Mouse (Mus musculus) heart, embryonic 11.5 days (tissue): ENCODE measurements at regions not wholly inside any gene's neighbourhood (a gene's known extent, or its start where the extent isn't known, plus 50 kb on each side); places are given as distances from the start of the nearest gene placed in this dataset.
"Not testable (repeated sequence)": the region's sequence is repeated elsewhere in the genome, so short reads cannot be mapped to it uniquely, and the experiment has no call there.

Experiments used
- ATAC-seq: fragments of 200-750 bp; cut with Nextera tagmentation; replicated peaks from 2 replicates; pipeline ENCODE4 v1.8.0; 2017; ENCODE audit warnings: moderate library complexity; ENCODE audit not compliant: insufficient number of reproducible peaks, low FRiP score, low TSS enrichment
- H3K27ac ChIP-seq: fragments of 300-500 bp; sonication (generic); 2 replicates; pipeline ENCODE4 v1.5.1; 2014; ENCODE audit warnings: mild to moderate bottlenecking, low read depth, low read length
- H3K27me3 ChIP-seq: fragments of 300-500 bp; sonication (generic); 2 replicates; pipeline ENCODE4 v1.6.1; 2014; ENCODE audit warnings: mild to moderate bottlenecking, low read length, mixed read lengths; ENCODE audit not compliant: control insufficient read depth, insufficient read depth
- H3K36me3 ChIP-seq: fragments of 300-500 bp; sonication (generic); 2 replicates; pipeline ENCODE4 v1.6.1; 2014; ENCODE audit warnings: mild to moderate bottlenecking, low read length, moderate library complexity, mixed read lengths; ENCODE audit not compliant: control insufficient read depth, insufficient read depth
- H3K4me1 ChIP-seq: fragments of 300-500 bp; sonication (generic); 2 replicates; pipeline ENCODE4 v1.6.1; 2014; ENCODE audit warnings: low read length; ENCODE audit not compliant: control insufficient read depth, insufficient read depth
- H3K4me2 ChIP-seq: fragments of 300-500 bp; sonication (generic); 2 replicates; pipeline ENCODE4 v1.6.1; 2014; ENCODE audit warnings: mild to moderate bottlenecking, moderate library complexity
- H3K4me3 ChIP-seq: fragments of 300-500 bp; sonication (generic); 2 replicates; pipeline ENCODE4 v1.5.1; 2014; ENCODE audit warnings: low read depth, low read length
- H3K9ac ChIP-seq: fragments of 300-500 bp; sonication (generic); 2 replicates; pipeline ENCODE4 v1.6.1; 2014; ENCODE audit warnings: mild to moderate bottlenecking, low read depth, low read length, moderate library complexity
- H3K9me3 ChIP-seq: fragments of 300-500 bp; sonication (generic); replicated peaks from 2 replicates; pipeline ENCODE4 v1.6.1; 2016; ENCODE audit warnings: low read length; ENCODE audit not compliant: control insufficient read depth
- WGBS: fragments of 180-500 bp; shearing (Covaris S2); extraction: QIAGEN DNeasy Blood & Tissue Kit; methylation state at CpG from one replicate; pipeline ENCODE4 v1.1.7; 2014; ENCODE audit not compliant: insufficient replicate concordance; 5-methylcytosine and 5-hydroxymethylcytosine counted together

DNA sequence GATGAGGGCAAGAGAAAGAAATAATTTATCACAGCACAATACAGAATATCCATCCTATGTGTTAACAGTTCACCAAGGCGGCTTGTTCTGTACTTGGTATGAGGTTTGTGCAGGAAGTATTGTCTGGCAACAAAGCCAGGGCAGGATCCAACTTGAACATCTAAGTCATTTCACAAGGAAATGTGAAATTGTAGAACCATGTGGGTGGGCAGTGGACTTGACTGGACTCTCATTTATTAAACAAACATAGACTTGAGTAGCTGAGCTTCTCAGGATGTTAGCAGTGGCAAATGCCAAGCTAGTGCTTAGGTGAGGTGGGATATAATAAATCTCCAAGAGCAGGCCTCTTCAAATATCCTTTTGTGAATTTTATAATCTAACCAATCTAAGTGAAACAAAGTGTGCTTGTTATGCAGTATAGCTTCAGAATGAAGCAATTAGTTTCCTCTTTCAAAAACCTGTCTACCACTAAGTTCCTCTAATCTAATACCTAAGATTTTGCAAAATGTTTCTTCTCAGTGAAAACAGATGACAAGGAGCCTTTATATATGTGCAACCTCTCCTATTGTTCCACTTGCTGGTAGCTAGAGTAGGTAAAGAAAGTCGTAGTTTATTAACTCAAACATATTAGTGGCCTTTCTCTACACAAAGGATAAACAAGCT, 694.4 kb downstream of the Crisp4 start:
- H3K9me3 ChIP-seq, result no peaks in the 10 kb centered on the region
- H3K27me3 ChIP-seq, result no peaks in the 10 kb centered on the region
- ATAC-seq, result no peak
- no peak overlapping the region for H3K27ac ChIP-seq
- H3K4me1 ChIP-seq, result no peaks in the 10 kb centered on the region
- H3K36me3 ChIP-seq, result no peaks in the 10 kb centered on the region
- H3K4me3 ChIP-seq, result no peak overlapping the region
- no peak overlapping the region for H3K9ac ChIP-seq
- no peak overlapping the region for H3K4me2 ChIP-seq
- WGBS, result 74% methylated on average over 2 of the region's 2 CpGs

DNA sequence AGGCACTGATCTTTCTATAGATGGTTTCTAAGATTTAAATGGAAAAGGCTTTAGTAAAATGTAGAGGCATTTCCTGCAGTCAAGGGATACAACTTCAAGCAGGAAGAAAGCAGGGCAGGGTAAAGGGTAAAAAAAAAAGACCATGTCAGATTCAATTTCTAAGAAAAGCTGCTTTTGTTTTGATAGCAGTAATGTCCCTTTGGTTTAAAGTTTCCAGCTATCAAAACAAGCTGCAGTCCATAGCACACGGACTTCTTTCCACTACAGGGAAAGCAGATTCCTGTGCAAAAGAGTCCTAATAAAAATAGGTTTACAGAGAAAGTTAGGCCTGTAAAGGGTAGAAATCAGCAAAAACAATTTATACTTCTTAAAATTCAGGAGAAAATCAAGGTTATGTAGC, 695.0 kb downstream of the Crisp4 start:
- H3K9me3 ChIP-seq, result no peaks in the 10 kb centered on the region
- WGBS, result 32% methylated on average over 1 of the region's 1 CpGs
- no peak overlapping the region for H3K4me2 ChIP-seq
- 0 out of 2 replicates have a peak overlapping the region, but pooled peaks have one; percentile 29 for H3K27ac ChIP-seq
- no peak for ATAC-seq
- no peak overlapping the region for H3K4me3 ChIP-seq
- no peaks in the 10 kb centered on the region for H3K36me3 ChIP-seq
- no peaks in the 10 kb centered on the region for H3K4me1 ChIP-seq
- H3K9ac ChIP-seq, result no peak overlapping the region
- H3K27me3 ChIP-seq, result no peaks in the 10 kb centered on the region

DNA sequence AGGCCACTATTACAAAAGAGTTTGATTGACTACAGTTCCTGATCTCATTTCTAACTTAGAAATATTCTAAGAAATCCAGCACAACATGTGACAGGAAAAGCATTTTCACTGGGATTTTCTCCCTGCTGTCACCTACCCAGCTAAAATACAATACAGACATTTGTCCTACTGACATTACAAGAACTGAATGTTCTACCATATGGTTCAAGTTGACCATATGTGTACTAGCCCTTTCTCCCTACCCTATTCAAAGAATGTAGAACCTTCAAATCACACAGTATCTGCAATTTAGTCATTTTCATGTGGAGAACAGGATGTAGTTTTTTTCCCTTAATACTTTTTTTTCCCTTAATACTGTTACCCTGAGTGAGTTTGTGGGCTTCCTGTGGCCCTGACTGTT, 695.4 kb downstream of the Crisp4 start:
- H3K27me3 ChIP-seq, result no peaks in the 10 kb centered on the region
- H3K4me2 ChIP-seq, result no peak overlapping the region
- H3K9me3 ChIP-seq, result no peaks in the 10 kb centered on the region
- H3K9ac ChIP-seq, result no peak overlapping the region
- H3K36me3 ChIP-seq, result no peaks in the 10 kb centered on the region
- ATAC-seq, result no peak
- no peak overlapping the region for H3K4me3 ChIP-seq
- H3K27ac ChIP-seq, result 0 out of 2 replicates have a peak overlapping the region, but pooled peaks have one; percentile 29
- no peaks in the 10 kb centered on the region for H3K4me1 ChIP-seq

DNA sequence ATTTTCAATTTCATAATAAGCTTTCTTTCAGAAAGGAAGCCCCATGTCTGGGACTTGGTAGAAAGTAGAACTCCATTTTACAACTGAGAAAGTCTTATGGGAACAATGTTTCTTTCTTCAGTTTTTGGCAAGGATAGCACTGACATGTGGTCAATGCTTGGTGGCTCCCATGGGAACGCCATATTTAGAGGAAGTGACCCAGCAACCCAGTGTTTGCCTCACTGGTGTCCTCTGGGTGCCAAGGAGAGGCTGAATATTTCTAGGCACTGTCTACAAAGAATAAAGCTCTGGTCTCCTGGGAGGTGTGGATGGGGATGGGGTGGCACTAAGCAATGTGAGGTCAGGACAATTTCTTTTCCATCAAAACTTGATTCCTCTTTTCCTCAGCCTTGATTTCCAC, 696.4 kb downstream of the Crisp4 start:
- H3K4me1 ChIP-seq, result no peaks in the 10 kb centered on the region
- 88% methylated on average over 1 of the region's 1 CpGs for WGBS
- ATAC-seq, result no peak
- no peak overlapping the region for H3K4me3 ChIP-seq
- H3K4me2 ChIP-seq, result no peak overlapping the region
- no peak overlapping the region for H3K27ac ChIP-seq
- H3K9ac ChIP-seq, result no peak overlapping the region
- no peaks in the 10 kb centered on the region for H3K36me3 ChIP-seq
- no peaks in the 10 kb centered on the region for H3K27me3 ChIP-seq
- H3K9me3 ChIP-seq, result no peaks in the 10 kb centered on the region

DNA sequence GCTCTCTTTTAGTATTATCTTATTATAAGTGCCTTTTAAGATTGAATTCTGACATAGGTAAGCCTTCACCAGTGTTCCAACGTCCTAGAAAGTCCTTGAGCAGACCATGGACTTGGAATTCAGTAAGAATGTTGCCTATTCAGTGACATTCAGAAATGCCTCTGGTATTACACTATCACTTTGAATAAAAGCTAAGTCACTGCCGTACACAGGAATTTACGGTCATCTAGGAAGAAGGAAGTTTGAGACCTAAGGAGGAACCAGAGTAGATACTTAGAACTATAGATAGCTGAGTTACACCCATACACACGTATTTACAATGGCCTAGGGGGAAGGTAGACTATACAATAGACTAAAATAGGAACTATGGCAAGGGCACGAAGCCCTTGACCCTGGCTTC, 711.6 kb downstream of the Crisp4 start:
- not testable (repeated sequence) for H3K4me3 ChIP-seq, ATAC-seq, H3K27me3 ChIP-seq, H3K4me2 ChIP-seq, H3K36me3 ChIP-seq, H3K4me1 ChIP-seq, H3K9me3 ChIP-seq, H3K27ac ChIP-seq, H3K9ac ChIP-seq
- 68% methylated on average over 5 of the region's 5 CpGs for WGBS

DNA sequence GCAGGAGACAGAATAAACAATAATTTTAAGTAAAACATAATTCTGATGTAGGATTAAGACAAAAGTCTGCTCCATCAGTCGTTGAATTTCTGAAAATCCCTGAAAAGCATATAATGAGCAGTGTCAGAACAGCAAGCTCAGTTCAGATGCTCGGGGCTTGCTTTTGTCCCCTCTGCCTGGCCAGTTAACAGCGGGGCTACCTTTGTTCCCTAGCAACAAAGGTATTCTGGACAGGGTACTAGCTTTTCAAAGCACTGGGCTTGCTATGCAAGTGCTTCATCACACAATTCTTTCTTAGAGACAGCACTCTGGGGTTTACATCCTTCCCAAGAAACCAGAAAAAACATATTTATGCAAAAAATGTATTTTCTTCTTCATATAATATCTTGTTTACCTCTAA, 729.7 kb downstream of the Crisp4 start:
- H3K9ac ChIP-seq, result no peak overlapping the region
- 47% methylated on average over 3 of the region's 3 CpGs for WGBS
- H3K4me1 ChIP-seq, result no peaks in the 10 kb centered on the region
- no peak for ATAC-seq
- no peak overlapping the region for H3K4me2 ChIP-seq
- H3K36me3 ChIP-seq, result no peaks in the 10 kb centered on the region
- H3K27ac ChIP-seq, result no peak overlapping the region
- no peaks in the 10 kb centered on the region for H3K27me3 ChIP-seq
- no peaks in the 10 kb centered on the region for H3K9me3 ChIP-seq
- no peak overlapping the region for H3K4me3 ChIP-seq

DNA sequence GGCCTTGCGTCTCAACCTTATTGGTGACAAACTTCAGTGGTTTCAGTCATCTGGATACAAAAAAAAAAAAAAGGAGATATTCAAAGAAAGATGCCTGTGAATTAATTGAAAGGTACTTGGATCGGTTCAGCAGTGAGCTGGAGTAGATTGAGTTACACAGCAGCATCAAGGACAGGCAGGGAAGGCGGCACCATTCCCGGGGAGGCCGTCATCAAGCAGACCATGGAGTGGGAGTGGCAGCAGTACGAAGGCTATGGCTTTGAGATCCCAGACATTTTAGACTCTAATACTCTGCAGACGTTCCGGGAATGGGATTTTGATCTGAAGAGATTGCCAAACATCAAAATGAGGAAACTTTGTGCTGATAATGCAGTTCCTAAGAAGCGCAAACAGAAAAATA, 750.8 kb downstream of the Crisp4 start:
- no peak for ATAC-seq
- no peak overlapping the region for H3K27ac ChIP-seq
- H3K4me1 ChIP-seq, result no peaks in the 10 kb centered on the region
- H3K9ac ChIP-seq, result no peak overlapping the region
- WGBS, result 81% methylated on average over 9 of the region's 9 CpGs
- no peaks in the 10 kb centered on the region for H3K36me3 ChIP-seq
- no peak overlapping the region for H3K4me2 ChIP-seq
- no peaks in the 10 kb centered on the region for H3K27me3 ChIP-seq
- no peaks in the 10 kb centered on the region for H3K9me3 ChIP-seq
- no peak overlapping the region for H3K4me3 ChIP-seq

DNA sequence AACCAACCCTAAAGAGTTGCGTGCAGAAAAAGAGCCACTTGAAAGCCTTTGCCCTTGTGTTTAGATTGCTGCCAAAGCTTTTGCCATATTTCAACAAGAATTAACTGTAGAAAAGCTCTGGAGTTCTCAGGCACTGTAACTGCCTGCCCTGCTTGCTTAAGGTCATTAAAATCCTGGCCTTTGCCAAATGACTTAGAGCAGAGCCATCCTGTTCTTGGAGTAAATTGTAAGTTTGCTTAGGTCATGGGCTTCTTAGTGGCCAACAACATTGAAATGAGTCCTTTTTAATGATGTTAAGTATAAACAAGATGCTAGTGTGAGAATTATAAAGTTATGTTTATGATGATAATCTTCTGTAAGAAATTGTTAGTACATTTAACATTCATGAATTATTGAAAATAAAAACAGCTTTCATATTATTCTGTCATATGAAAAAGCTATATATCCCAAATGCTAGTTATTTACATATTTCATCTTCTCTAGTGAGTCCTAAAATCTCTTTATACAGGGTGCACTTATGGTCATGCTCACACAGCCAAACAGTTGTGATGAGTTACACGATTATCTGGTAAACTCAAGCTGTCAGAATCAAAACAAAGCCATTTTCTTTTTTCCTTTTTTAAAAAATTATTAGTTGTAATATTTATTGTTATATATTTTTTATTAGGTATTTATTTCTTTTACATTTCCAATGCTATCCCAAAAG, 753.4 kb downstream of the Crisp4 start:
- no peak overlapping the region for H3K9ac ChIP-seq

DNA sequence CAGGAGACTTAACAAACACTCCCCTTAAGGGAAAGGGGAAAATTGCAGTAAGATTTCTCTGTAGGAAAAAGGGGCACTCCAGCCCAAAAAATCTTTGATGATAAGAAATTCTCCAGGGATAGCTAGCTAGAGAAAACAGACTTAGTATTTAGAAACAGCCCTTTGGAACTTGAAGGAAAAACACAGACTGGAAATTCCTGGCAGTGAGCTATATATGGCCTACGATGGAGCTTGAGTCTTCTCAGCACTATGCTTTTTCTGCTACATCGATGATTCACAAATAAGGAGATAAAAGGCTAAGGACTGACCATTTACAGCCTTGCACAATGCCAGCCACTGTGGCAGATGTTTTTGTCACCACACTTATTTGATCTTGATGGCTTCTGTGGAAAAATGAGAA, 768.1 kb downstream of the Crisp4 start:
- Histone ChIP-seq H3K9ac (no peak overlapping the region), H3K4me3 (no peak overlapping the region), H3K4me2 (peak overlapping the region; percentile 38), H3K9me3 (no peaks in the 10 kb centered on the region), H3K27ac (no peak overlapping the region), H3K36me3 (no peaks in the 10 kb centered on the region), H3K4me1 (peaks cover 4% of the 10 kb centered on the region), H3K27me3 (no peaks in the 10 kb centered on the region)
- ATAC-seq, result no peak
- WGBS, result 14% methylated on average over 2 of the region's 2 CpGs

More for the DNA sequence above, 753.4 kb downstream of the Crisp4 start:
- Histone ChIP-seq H3K27me3 (no peaks in the 10 kb centered on the region), H3K4me1 (no peaks in the 10 kb centered on the region), H3K27ac (no peak overlapping the region), H3K36me3 (no peaks in the 10 kb centered on the region), H3K9me3 (no peaks in the 10 kb centered on the region), H3K4me2 (no peak overlapping the region), H3K4me3 (no peak overlapping the region)
- no peak for ATAC-seq
- 83% methylated on average over 2 of the region's 2 CpGs for WGBS
